Mouse (Mus musculus) heart, postnatal 14 days (tissue): ENCODE data around the gene Olfr1264. TPM values are rescaled to one million over a fixed set of nuclear protein-coding genes. Genes with fewer than 3 reads are reported as not detected.

Experiments
- DNase-seq, 2 experiments: peaks; one replicate each; pipeline ENCODE4 v3.0.0; 2021 to 2022
- intact Hi-C: fragments of 180-260 bp; cut with DNase I; formaldehyde crosslinking; loops from one replicate; pipeline ENCODE4 v1.15.1; 2025
- long read RNA-seq, 2 experiments: library from polyadenylated mRNA; stranded (forward); transcript quantifications; one replicate each; pipeline ENCODE4 v2.0.0; 2021
- total RNA-seq, 2 experiments: library from RNA; stranded (reverse); gene quantifications; 2 replicates each; pipeline ENCODE4 v1.2.3; 2021

Olfr1264 gene
- not detected for total RNA-seq
- long read RNA-seq, experiment 1 = 0 reads
- long read RNA-seq, experiment 2 = 0 reads

- no peak for DNase-seq
These were observed at the start of gene Olfr1264 for GRCm38 (mm10) chr2:90025477-90025876. Gene Olfr1264 (minus strand): TSS chr2:90025577.

GRCm38 (mm10) chr2:90070065-90070464 is 44.7 kb upstream of the Olfr1264 start:
- no peak for DNase-seq
- intact Hi-C loops = no loop called here

More at GRCm38 (mm10) chr2:90025477-90025876, at the start of gene Olfr1264:
- intact Hi-C loops = no loop called here

GRCm38 (mm10) chr2:90063494-90063893 is 38.1 kb upstream of the Olfr1264 start, which contains the start of gene Olfr140:
Gene Olfr140 (minus strand): TSS chr2:90063594.
- no peak for DNase-seq
- intact Hi-C loops = no loop called here

- no peak for DNase-seq
- intact Hi-C loops = no loop called here
These were observed 9.7 kb upstream of the Olfr1264 start, which contains the start of gene Olfr1265 for GRCm38 (mm10) chr2:90035037-90035436. Gene Olfr1265 (plus strand): TSS chr2:90035337.

GRCm38 (mm10) chr2:90011831-90012230 is 13.5 kb downstream of the Olfr1264 start, which contains the start of gene Olfr1263:
Gene Olfr1263 (plus strand): TSS chr2:90012131.
- no peak for DNase-seq
- intact Hi-C loops = no loop called here

- intact Hi-C loops = no loop called here
- no peak for DNase-seq
These were observed 25.5 kb downstream of the Olfr1264 start, which contains the start of gene Olfr1262 for GRCm38 (mm10) chr2:89999845-90000244. Gene Olfr1262 (plus strand): TSS chr2:90000145.

- intact Hi-C loops = no loop called here
- DNase-seq = no peak
These were observed 34.5 kb downstream of the Olfr1264 start, which contains the start of gene Olfr1261 for GRCm38 (mm10) chr2:89990921-89991320. Gene Olfr1261 (plus strand): TSS chr2:89991221.

- DNase-seq = no peak
- intact Hi-C loops = no loop called here
These were observed 47.7 kb downstream of the Olfr1264 start for GRCm38 (mm10) chr2:89977709-89978108.

- intact Hi-C loops = no loop called here
- DNase-seq = no peak
These were observed 51.2 kb downstream of the Olfr1264 start, which contains the start of gene Olfr1260 for GRCm38 (mm10) chr2:89974184-89974583. Gene Olfr1260 (plus strand): TSS chr2:89974340.

Other genes starting within 250 kb of the Olfr1264 start
- gene Olfr1254, start 232.0 kb downstream of the Olfr1264 start, total RNA-seq = not detected
- gene Olfr1255, start 213.5 kb downstream of the Olfr1264 start, total RNA-seq = not detected
- gene Olfr1256, start 184.0 kb downstream of the Olfr1264 start, total RNA-seq = not detected
- gene Olfr48, start 177.4 kb downstream of the Olfr1264 start, total RNA-seq = not detected
- gene Olfr1257, start 147.1 kb downstream of the Olfr1264 start, total RNA-seq = not detected
- gene Olfr1258, start 98.3 kb downstream of the Olfr1264 start, total RNA-seq = not detected
- not detected for gene Olfr1259, start 76.9 kb downstream of the Olfr1264 start, total RNA-seq
- not detected for gene Olfr1260, start 51.2 kb downstream of the Olfr1264 start, total RNA-seq
- not detected for gene Olfr1261, start 34.4 kb downstream of the Olfr1264 start, total RNA-seq
- not detected for gene Olfr1262, start 25.4 kb downstream of the Olfr1264 start, total RNA-seq
- not detected for gene Olfr1263, start 13.4 kb downstream of the Olfr1264 start, total RNA-seq
- not detected for gene Olfr1265, start 9.8 kb upstream of the Olfr1264 start, total RNA-seq
- gene Olfr140, start 38.0 kb upstream of the Olfr1264 start, total RNA-seq = not detected
- not detected for gene Olfr1269, start 95.8 kb upstream of the Olfr1264 start, total RNA-seq
- not detected for gene Olfr32, start 116.7 kb upstream of the Olfr1264 start, total RNA-seq
- gene Olfr1270, start 127.5 kb upstream of the Olfr1264 start, total RNA-seq = not detected
- not detected for gene Olfr1506, start 198.9 kb upstream of the Olfr1264 start, total RNA-seq
- not detected for gene Olfr142, start 232.0 kb upstream of the Olfr1264 start, total RNA-seq
- not detected for gene Olfr1271, start 245.5 kb upstream of the Olfr1264 start, total RNA-seq